1 mouse cellular context compared by ENCODE assay signal in genomic region chr1:92935054-92935962, GRCm38 (mm10).
TF ChIP-seq lines count a peak whose summit lies in the region.

No protein-coding gene starts in this region.

TF ChIP-seq in CH12.LX, 34 proteins besides CTCF, POLR2A, EP300 and RAD21:
- TF ChIP-seq NRF1 (IDR thresholded peaks at IDR 0.05; ENCODE audit: low read depth, low read length), result no peak
- TF ChIP-seq PAX5 (IDR thresholded peaks at IDR 0.05; ENCODE audit: low read length), result no peak
- peak; percentile 51 for TF ChIP-seq ZNF384 (IDR thresholded peaks at IDR 0.05; ENCODE audit: low read depth, low read length)
